In the genomic region with DNA sequence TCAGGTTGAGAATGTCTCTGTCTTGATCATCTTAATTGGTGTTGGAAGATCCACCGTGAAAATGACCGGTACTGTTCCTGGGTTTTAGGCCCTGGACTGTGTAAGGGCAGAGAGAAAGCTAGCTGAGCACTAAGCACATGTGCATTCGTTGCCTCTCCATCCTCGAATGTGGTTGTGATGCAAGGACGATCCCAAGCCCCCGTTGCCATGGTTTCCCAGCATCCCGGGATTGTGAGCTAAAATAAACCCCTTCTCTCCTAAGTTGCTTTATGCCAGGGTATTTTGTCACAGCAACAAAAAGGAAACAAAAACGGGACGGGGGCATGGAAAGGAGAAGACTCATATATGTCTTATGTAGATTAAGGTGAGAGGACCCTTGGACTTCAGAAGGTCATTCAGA, we compare ENCODE assay signal across 16 mouse cellular contexts. TPM values are rescaled to one million over a fixed set of nuclear protein-coding genes. Genes with fewer than 3 reads are reported as not detected.
A peak's percentile ranks its signal among the peaks of the same experiment; 100 is the strongest.
DNase-seq lines count a peak whose midpoint lies in the region; ATAC-seq lines count a peak whose summit lies in the region.
"Had no signal": no experiment of that assay in that cellular context is flagged by ENCODE, and none has a peak within 500 bp of the region (broad histone marks: within the 10 kb centered on the region; RNA-seq: fewer than 3 reads in every experiment).

No protein-coding gene starts in this region.

- H3K4me3 ChIP-seq in hindbrain, embryonic 16.5 days (ENCODE audit: low read length), result no peak overlapping the region
- no peak overlapping the region for H3K4me3 ChIP-seq in hindbrain, embryonic 10.5 days
- peak overlapping the region; percentile 31 for H3K4me3 ChIP-seq in megakaryocyte, embryonic 14.5 days (replicated peaks)
- H3K4me3 ChIP-seq: embryonic facial prominence, embryonic 12.5 days; embryonic facial prominence, embryonic 15.5 days; gastrocnemius, adult 2 months had no signal

- H3K4me2 ChIP-seq in hindbrain, embryonic 16.5 days (ENCODE audit: low read length), result no peak overlapping the region
- H3K4me2 ChIP-seq: embryonic facial prominence, embryonic 12.5 days; embryonic facial prominence, embryonic 15.5 days; heart, embryonic 11.5 days had no signal

- no peaks in the 10 kb centered on the region for H3K36me3 ChIP-seq in hindbrain, embryonic 16.5 days (ENCODE audit: control insufficient read depth, insufficient read depth, low read length)
- H3K36me3 ChIP-seq in hindbrain, embryonic 10.5 days, result no peaks in the 10 kb centered on the region
- peaks cover 79% of the 10 kb centered on the region for H3K36me3 ChIP-seq in megakaryocyte, embryonic 14.5 days (replicated peaks; ENCODE audit: low read length)
- H3K36me3 ChIP-seq: embryonic facial prominence, embryonic 12.5 days; embryonic facial prominence, embryonic 15.5 days had no signal

- H3K27ac ChIP-seq in hindbrain, embryonic 16.5 days (ENCODE audit: low read depth, low read length), result no peak overlapping the region
- no peak overlapping the region for H3K27ac ChIP-seq in hindbrain, embryonic 10.5 days
- H3K27ac ChIP-seq: embryonic facial prominence, embryonic 12.5 days; embryonic facial prominence, embryonic 15.5 days had no signal

- peaks cover 7% of the 10 kb centered on the region for H3K4me1 ChIP-seq in hindbrain, embryonic 16.5 days (ENCODE audit: control insufficient read depth, insufficient read depth, low read depth, low read length)
- peaks cover 33% of the 10 kb centered on the region for H3K4me1 ChIP-seq in hindbrain, embryonic 10.5 days (replicated peaks)
- peaks cover 99% of the 10 kb centered on the region for H3K4me1 ChIP-seq in megakaryocyte, embryonic 14.5 days

- no peak for DNase-seq in frontal cortex, postnatal 10 days (ENCODE audit: low spot score in 2 of 2)
- DNase-seq in hindbrain, embryonic 10.5 days (ENCODE audit: low spot score), result no peak
- DNase-seq: adrenal gland, adult 2 months; cerebellum, adult 11 months; cerebellum, adult 2 months; cerebellum, adult 9-11 months; gastrocnemius, adult 2 months; gastrocnemius, postnatal 14 days had no signal

- ATAC-seq in frontal cortex, adult (ENCODE audit: low TSS enrichment), result 0 out of 2 replicates have a peak, but pooled peaks have one; percentile 24
- ATAC-seq in hindbrain, embryonic 16.5 days, result 0 out of 2 replicates have a peak, but pooled peaks have one; percentile 18
- no peak for ATAC-seq in megakaryocyte, adult 5-6 weeks (ENCODE audit: poor library complexity, severe bottlenecking)
- ATAC-seq: intestine, postnatal 0 days had no signal

- H3K9ac ChIP-seq in hindbrain, embryonic 16.5 days (ENCODE audit: low read depth, low read length), result no peak overlapping the region
- H3K9ac ChIP-seq: embryonic facial prominence, embryonic 12.5 days; embryonic facial prominence, embryonic 15.5 days had no signal

- 69% methylated on average over 9 of the region's 9 CpGs for WGBS in hindbrain, embryonic 16.5 days
- WGBS in hindbrain, embryonic 10.5 days, result 85% methylated on average over 9 of the region's 9 CpGs

- H3K27me3 ChIP-seq in hindbrain, embryonic 16.5 days (replicated peaks; ENCODE audit: control insufficient read depth, insufficient read depth, low read length), result no peaks in the 10 kb centered on the region
- no peaks in the 10 kb centered on the region for H3K27me3 ChIP-seq in hindbrain, embryonic 10.5 days (ENCODE audit: insufficient read depth, poor library complexity, severe bottlenecking)
- no peaks in the 10 kb centered on the region for H3K27me3 ChIP-seq in megakaryocyte, embryonic 14.5 days (replicated peaks)
- H3K27me3 ChIP-seq: embryonic facial prominence, embryonic 12.5 days; embryonic facial prominence, embryonic 15.5 days had no signal

- no peaks in the 10 kb centered on the region for H3K9me3 ChIP-seq in hindbrain, embryonic 16.5 days (ENCODE audit: control insufficient read depth, low read length)
- no peaks in the 10 kb centered on the region for H3K9me3 ChIP-seq in hindbrain, embryonic 10.5 days
- no peaks in the 10 kb centered on the region for H3K9me3 ChIP-seq in megakaryocyte, embryonic 14.5 days
- H3K9me3 ChIP-seq: embryonic facial prominence, embryonic 12.5 days; embryonic facial prominence, embryonic 15.5 days had no signal

RNA-seq across cellular contexts. Expression of a gene that starts 24.5 kb away (rescaled TPM):
- polyA plus RNA-seq in hindbrain, embryonic 16.5 days (2015; fragmentation: Nextera tagmentation; extraction: Ambion mirVana), result 3.4 and 5.4 TPM in 2 replicates
- polyA plus RNA-seq in hindbrain, embryonic 10.5 days (2016; fragmentation: Nextera tagmentation; extraction: Ambion mirVana), result 12.1 and 14.6 TPM in 2 replicates
- polyA plus RNA-seq in megakaryocyte, embryonic 14.5 days (2012; ENCODE audit: insufficient read depth, low replicate concordance), result 152 and 256 TPM in 2 replicates
- total RNA-seq in megakaryocyte, adult 5-6 weeks (2015), result 51.9 and 66.7 TPM in 2 replicates
- 32.9 and 42.3 TPM in 2 replicates for total RNA-seq in megakaryocyte, adult 5-6 weeks (2017)
